Mouse (Mus musculus): ENCODE data around the gene Lipe.

DNA sequence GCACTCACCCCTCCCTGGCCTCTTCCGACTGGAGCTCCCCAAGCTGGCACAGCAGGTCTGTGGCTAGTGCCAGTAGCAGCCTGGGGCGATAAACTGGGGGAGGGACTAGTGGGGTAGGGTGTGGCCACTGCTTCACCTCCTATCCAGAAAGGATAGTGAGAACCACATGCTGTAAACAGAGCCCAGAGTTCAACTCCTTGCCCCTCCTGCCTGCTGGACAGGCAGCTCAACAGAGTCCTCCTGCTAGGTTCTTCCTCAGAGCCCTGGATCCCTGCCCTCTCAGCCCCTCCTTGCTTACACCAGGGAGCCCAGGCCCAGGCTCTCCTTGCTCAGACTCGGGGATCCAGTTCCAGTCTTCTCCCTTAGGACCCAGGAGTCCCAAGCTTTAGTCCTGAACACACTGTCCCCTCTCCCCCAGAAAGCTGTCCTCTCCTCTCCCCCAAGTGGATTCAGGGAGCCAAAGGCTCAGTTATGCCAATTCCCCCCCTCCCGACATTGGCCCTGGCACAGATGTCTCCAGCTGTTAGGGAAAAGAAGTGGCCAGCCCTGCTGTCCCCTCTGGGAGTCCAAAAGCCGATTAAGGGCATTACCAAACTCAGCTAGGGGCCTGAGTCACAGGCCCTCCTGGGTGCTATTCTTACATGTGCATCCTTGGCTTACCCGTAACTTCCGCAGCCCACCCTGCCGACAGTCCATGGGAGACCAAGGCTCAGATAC lies 8.3 kb downstream of the Lipe start:
- TF ChIP-seq CTCF (IDR thresholded peaks at IDR 0.05; ENCODE audit: insufficient read depth, low read length) (no peak), POLR2A (IDR thresholded peaks at IDR 0.05; ENCODE audit: borderline replicate concordance, extremely low read depth, low read depth, low read length) (peak; percentile 46; the same call in 1 of the 2 replicates)
